9 mouse cellular contexts compared by ENCODE assay signal in genomic region chr13:23709714-23710373, GRCm38 (mm10). TPM values are rescaled to one million over a fixed set of nuclear protein-coding genes. Genes with fewer than 3 reads are reported as not detected.
A peak's percentile ranks its signal among the peaks of the same experiment; 100 is the strongest.
DNase-seq lines count a peak whose midpoint lies in the region; ATAC-seq and TF ChIP-seq lines count a peak whose summit lies in the region.
"Had no signal": no experiment of that assay in that cellular context is flagged by ENCODE, and none has a peak within 500 bp of the region (broad histone marks: within the 10 kb centered on the region; RNA-seq: fewer than 3 reads in every experiment).

No protein-coding gene starts in this region.

- no peaks in the 10 kb centered on the region for H3K79me2 ChIP-seq in heart, adult 2 months (replicated peaks; ENCODE audit: control insufficient read depth, insufficient read depth, low read length)

- H3K4me3 ChIP-seq in heart, adult 2 months = peak overlapping the region; percentile 77
- H3K4me3 ChIP-seq in hindbrain, embryonic 11.5 days (ENCODE audit: low read depth, low read length) = peak overlapping the region; percentile 22

- H3K4me2 ChIP-seq in hindbrain, embryonic 11.5 days (replicated peaks; ENCODE audit: low read depth, low read length) = peak overlapping the region; percentile 57

- H3K27ac ChIP-seq in heart, adult 2 months = peak overlapping the region; percentile 94
- no peak overlapping the region for H3K27ac ChIP-seq in hindbrain, embryonic 11.5 days (ENCODE audit: low read depth, low read length)

- H3K36me3 ChIP-seq in heart, adult 2 months (ENCODE audit: control insufficient read depth, insufficient read depth, low read length) = no peaks in the 10 kb centered on the region; the same call in 1 of the 2 replicates
- no peaks in the 10 kb centered on the region for H3K36me3 ChIP-seq in hindbrain, embryonic 11.5 days (ENCODE audit: control insufficient read depth, insufficient read depth, low read length)

- TF ChIP-seq POLR2A in heart, adult 2 months (IDR thresholded peaks at IDR 0.05; ENCODE audit: insufficient read depth, low read depth, low read length) = no peak

- no peaks in the 10 kb centered on the region for H3K9me3 ChIP-seq in hindbrain, embryonic 11.5 days (ENCODE audit: control insufficient read depth, low read length)

- TF ChIP-seq CTCF in heart, adult 2 months (IDR thresholded peaks at IDR 0.05) = no peak

- TF ChIP-seq EP300 in heart, adult 2 months (IDR thresholded peaks at IDR 0.05; ENCODE audit: insufficient read depth, low read depth, low read length) = no peak

- DNase-seq in heart, adult 2 months = no peak
- DNase-seq in heart, adult 8-10 months (ENCODE audit: low spot score) = no peak
- peak; percentile 57 for DNase-seq in adipocyte (ENCODE audit: low spot score)
- no peak for DNase-seq in hindbrain, embryonic 11.5 days (ENCODE audit: low spot score)
- DNase-seq in urinary bladder, postnatal 10 days (ENCODE audit: low spot score) = no peak
- no peak for DNase-seq in right cerebral cortex, postnatal 25 days
- DNase-seq in left cerebral cortex, postnatal 4 days = no peak

- no peak for ATAC-seq in hindbrain, embryonic 11.5 days (ENCODE audit: low FRiP score)
- peak; percentile 4; the same call in 1 of the 2 replicates for ATAC-seq in megakaryocyte, adult 5-6 weeks (ENCODE audit: poor library complexity, severe bottlenecking)

- H3K4me1 ChIP-seq in heart, adult 2 months (ENCODE audit: control insufficient read depth, insufficient read depth, low read length) = peaks cover 2% of the 10 kb centered on the region
- peaks cover 3% of the 10 kb centered on the region; the same call in 1 of the 2 replicates for H3K4me1 ChIP-seq in hindbrain, embryonic 11.5 days (replicated peaks; ENCODE audit: control insufficient read depth, insufficient read depth, low read length)

- intact Hi-C loops in heart, adult 2 months (cut with DNase I) = no loop called here
- intact Hi-C loops in left cerebral cortex, postnatal 4 days (cut with DNase I) = no loop called here

- H3K9ac ChIP-seq in heart, adult 2 months (ENCODE audit: low read depth, low read length) = peak overlapping the region; percentile 75
- peak overlapping the region; percentile 16 for H3K9ac ChIP-seq in hindbrain, embryonic 11.5 days (ENCODE audit: low read depth, low read length)

- H3K27me3 ChIP-seq in heart, adult 2 months (ENCODE audit: control insufficient read depth, insufficient read depth, low read length) = no peaks in the 10 kb centered on the region
- H3K27me3 ChIP-seq in hindbrain, embryonic 11.5 days (ENCODE audit: control insufficient read depth, insufficient read depth, low read length) = no peaks in the 10 kb centered on the region

- 29% methylated on average over 15 of the region's 15 CpGs for WGBS in heart, adult 2 months
- 11% methylated on average over 15 of the region's 15 CpGs for WGBS in hindbrain, embryonic 11.5 days

RNA-seq across cellular contexts. Expression of gene Hfe, which starts 0.8 kb away (rescaled TPM):
- total RNA-seq in heart, adult 2 months (2021) = 10 to 100 TPM; 58.9 to 62.8 TPM
- polyA plus RNA-seq in heart, adult 2 months (2012; rRNA removed) = 16.8 and 21.1 TPM in 2 replicates
- total RNA-seq in heart, adult 8-10 months (2022) = 10 to 100 TPM; 58.1 to 66.0 (median 61.5) TPM
- polyA plus RNA-seq in hindbrain, embryonic 11.5 days (2014; fragmentation: Nextera tagmentation; extraction: Ambion mirVana) = 3.4 and 4.2 TPM in 2 replicates
- 12.3 and 17.1 TPM in 2 replicates for total RNA-seq in megakaryocyte, adult 5-6 weeks (2015)
- total RNA-seq in megakaryocyte, adult 5-6 weeks (2017) = 7.6 and 8.5 TPM in 2 replicates
- 1 to 10 TPM; 1.7 to 2.3 TPM for total RNA-seq in left cerebral cortex, postnatal 4 days (2021)
- total RNA-seq: MEL had no signal

RNA-seq across cellular contexts. Expression of gene Hist1h4c, which starts 11.6 kb away (rescaled TPM):
- 10 to 100 TPM; 42.3 to 45.8 TPM for total RNA-seq in heart, adult 2 months (2021)
- 1.5 and 3.2 TPM in 2 replicates for polyA plus RNA-seq in heart, adult 2 months (2012; rRNA removed)
- 10 to 100 TPM; 37.9 to 55.9 (median 45.3) TPM for total RNA-seq in heart, adult 8-10 months (2022)
- 4.5 and 4.9 TPM in 2 replicates for polyA plus RNA-seq in hindbrain, embryonic 11.5 days (2014; fragmentation: Nextera tagmentation; extraction: Ambion mirVana)
- 60.8 and 62.1 TPM in 2 replicates for total RNA-seq in megakaryocyte, adult 5-6 weeks (2015)
- total RNA-seq in megakaryocyte, adult 5-6 weeks (2017) = 282 and 359 TPM in 2 replicates
- 100 to 1,000 TPM; 109 to 126 TPM for total RNA-seq in left cerebral cortex, postnatal 4 days (2021)

RNA-seq across cellular contexts. Expression of gene Hist1h1t, which starts 14.2 kb away (rescaled TPM):
- not detected for total RNA-seq in heart, adult 2 months (2021)
- not detected in 2 replicates for polyA plus RNA-seq in heart, adult 2 months (2012; rRNA removed)
- under 1 TPM in 1 of 4 experiments, not detected in 3; 0.30 TPM for total RNA-seq in heart, adult 8-10 months (2022)
- 0.17 TPM in 1 of 2 replicates, not detected in the other for polyA plus RNA-seq in hindbrain, embryonic 11.5 days (2014; fragmentation: Nextera tagmentation; extraction: Ambion mirVana)
- total RNA-seq in megakaryocyte, adult 5-6 weeks (2015) = 0.94 TPM in 1 of 2 replicates, not detected in the other
- 2.7 and 5.3 TPM in 2 replicates for total RNA-seq in megakaryocyte, adult 5-6 weeks (2017)
- not detected for total RNA-seq in left cerebral cortex, postnatal 4 days (2021)

RNA-seq across cellular contexts. Expression of gene Hist1h2bc, which starts 25.8 kb away (rescaled TPM):
- 10 to 100 TPM; 73.4 to 78.7 TPM for total RNA-seq in heart, adult 2 months (2021)
- 119 and 135 TPM in 2 replicates for polyA plus RNA-seq in heart, adult 2 months (2012; rRNA removed)
- total RNA-seq in heart, adult 8-10 months (2022) = 10 to 100 TPM; 74.6 to 82.2 (median 76.6) TPM
- polyA plus RNA-seq in hindbrain, embryonic 11.5 days (2014; fragmentation: Nextera tagmentation; extraction: Ambion mirVana) = 21.0 and 26.1 TPM in 2 replicates
- 40.3 and 42.6 TPM in 2 replicates for total RNA-seq in megakaryocyte, adult 5-6 weeks (2015)
- total RNA-seq in megakaryocyte, adult 5-6 weeks (2017) = 253 and 263 TPM in 2 replicates
- 10 to 100 TPM; 16.7 to 17.0 TPM for total RNA-seq in left cerebral cortex, postnatal 4 days (2021)

RNA-seq across cellular contexts. Expression of gene Hist1h2ac, which starts 26.1 kb away (rescaled TPM):
- total RNA-seq in heart, adult 2 months (2021) = 1 to 10 TPM; 1.3 to 1.6 TPM
- 0.57 and 0.76 TPM in 2 replicates for polyA plus RNA-seq in heart, adult 2 months (2012; rRNA removed)
- 1 to 10 TPM; 1.1 to 1.6 (median 1.3) TPM for total RNA-seq in heart, adult 8-10 months (2022)
- 0.79 and 0.84 TPM in 2 replicates for polyA plus RNA-seq in hindbrain, embryonic 11.5 days (2014; fragmentation: Nextera tagmentation; extraction: Ambion mirVana)
- 10.3 and 12.0 TPM in 2 replicates for total RNA-seq in megakaryocyte, adult 5-6 weeks (2015)
- 67.7 and 81.2 TPM in 2 replicates for total RNA-seq in megakaryocyte, adult 5-6 weeks (2017)
- total RNA-seq in left cerebral cortex, postnatal 4 days (2021) = 1 to 10 TPM; 4.8 to 5.4 TPM
